Mouse (Mus musculus) forebrain, embryonic 11.5 days (tissue): ENCODE results near the gene Rabgap1. TPM values are rescaled to one million over a fixed set of nuclear protein-coding genes. Genes with fewer than 3 reads are reported as not detected.

ENCODE experiments used
- ATAC-seq: fragments of 200-750 bp; cut with Nextera tagmentation; replicated peaks from 2 replicates; pipeline ENCODE4 v1.8.0; 2017; ENCODE audit warnings: moderate TSS enrichment; ENCODE audit not compliant: low FRiP score
- DNase-seq: peaks from one replicate; pipeline ENCODE4 v3.0.0-alpha.2; 2017; ENCODE audit warnings: low spot score
- H3K27ac ChIP-seq: fragments of 300-500 bp; sonication (generic); 2 replicates; pipeline ENCODE4 v1.5.1; 2014; ENCODE audit warnings: low read depth, low read length
- H3K27me3 ChIP-seq: fragments of 300-500 bp; sonication (generic); 2 replicates; pipeline ENCODE4 v1.6.1; 2014; ENCODE audit warnings: mild to moderate bottlenecking, low read length, mixed read lengths; ENCODE audit not compliant: control insufficient read depth, insufficient read depth
- H3K36me3 ChIP-seq: fragments of 300-500 bp; sonication (generic); 2 replicates; pipeline ENCODE4 v1.6.1; 2014; ENCODE audit warnings: mild to moderate bottlenecking, low read length, moderate library complexity, mixed read lengths; ENCODE audit not compliant: control insufficient read depth, insufficient read depth
- H3K4me1 ChIP-seq: fragments of 300-500 bp; sonication (generic); replicated peaks from 2 replicates; pipeline ENCODE4 v1.6.1; 2014; ENCODE audit warnings: low read length, mixed read lengths; ENCODE audit not compliant: control insufficient read depth, insufficient read depth
- H3K4me2 ChIP-seq: fragments of 300-500 bp; sonication (generic); 2 replicates; pipeline ENCODE4 v1.6.1; 2014; ENCODE audit warnings: low read depth, mild to moderate bottlenecking, low read length, moderate library complexity, mixed read lengths; ENCODE audit not compliant: severe bottlenecking
- H3K4me3 ChIP-seq: fragments of 300-500 bp; sonication (generic); 2 replicates; pipeline ENCODE4 v1.5.1; 2014; ENCODE audit warnings: low read depth, low read length
- H3K9ac ChIP-seq: fragments of 300-500 bp; sonication (generic); 2 replicates; pipeline ENCODE4 v1.6.1; 2014; ENCODE audit warnings: low read length
- H3K9me3 ChIP-seq: fragments of 300-500 bp; sonication (generic); 2 replicates; pipeline ENCODE4 v1.6.1; 2016; ENCODE audit warnings: low read length, mixed read lengths; ENCODE audit not compliant: control insufficient read depth
- WGBS: fragments of 180-500 bp; shearing (Covaris S2); extraction: QIAGEN DNeasy Blood & Tissue Kit; methylation state at CpG from one replicate; pipeline ENCODE4 v1.1.7; 2014; 5-methylcytosine and 5-hydroxymethylcytosine counted together
- polyA plus RNA-seq: library from polyadenylated mRNA; unstranded; fragments of >200 nt; fragmentation: Nextera tagmentation; extraction: Ambion mirVana; gene quantifications from 2 replicates; pipeline ENCODE4 v1.2.1, GENCODE M21; 2014

Gene Rabgap1
- polyA plus RNA-seq, 1 experiment from 2014 or later = 57.5 TPM

GRCm38 (mm10) chr2:37527587-37527986 lies 84.5 kb downstream of the Rabgap1 start:
- no peaks in the 10 kb centered on the region for H3K4me1 ChIP-seq
- ATAC-seq (no peak), DNase-seq (no peak)
- no peak overlapping the region for H3K27ac ChIP-seq
- no peaks in the 10 kb centered on the region for H3K36me3 ChIP-seq
- H3K9ac ChIP-seq = no peak overlapping the region
- no peaks in the 10 kb centered on the region for H3K27me3 ChIP-seq
- H3K4me2 ChIP-seq = no peak overlapping the region
- no peaks in the 10 kb centered on the region for H3K9me3 ChIP-seq
- H3K4me3 ChIP-seq = no peak overlapping the region

GRCm38 (mm10) chr2:37529397-37529796 lies 86.3 kb downstream of the Rabgap1 start:
- DNase-seq (no peak), ATAC-seq (no peak)
- Histone ChIP-seq H3K27me3 (no peaks in the 10 kb centered on the region), H3K4me2 (no peak overlapping the region), H3K9me3 (no peaks in the 10 kb centered on the region), H3K27ac (no peak overlapping the region), H3K4me3 (no peak overlapping the region), H3K9ac (no peak overlapping the region), H3K36me3 (peaks cover 2% of the 10 kb centered on the region; the same call in 1 of the 2 replicates), H3K4me1 (no peaks in the 10 kb centered on the region)
- 95% methylated on average over 2 of the region's 2 CpGs for WGBS

- Histone ChIP-seq H3K27me3 (no peaks in the 10 kb centered on the region), H3K27ac (no peak overlapping the region), H3K9ac (no peak overlapping the region), H3K36me3 (peaks cover 3% of the 10 kb centered on the region; the same call in 1 of the 2 replicates), H3K4me3 (no peak overlapping the region), H3K4me1 (no peaks in the 10 kb centered on the region), H3K9me3 (no peaks in the 10 kb centered on the region), H3K4me2 (no peak overlapping the region)
- DNase-seq (no peak), ATAC-seq (no peak)
- 88% methylated on average over 1 of the region's 1 CpGs for WGBS
Observed at GRCm38 (mm10) chr2:37530766-37531165, 87.7 kb downstream of the Rabgap1 start.

- no peak overlapping the region for H3K4me3 ChIP-seq
- H3K36me3 ChIP-seq = peaks cover 3% of the 10 kb centered on the region; the same call in 1 of the 2 replicates
- DNase-seq (no peak), ATAC-seq (no peak)
- H3K9me3 ChIP-seq = no peaks in the 10 kb centered on the region
- H3K9ac ChIP-seq = no peak overlapping the region
- 88% methylated on average over 3 of the region's 3 CpGs for WGBS
- H3K4me1 ChIP-seq = no peaks in the 10 kb centered on the region
- H3K27ac ChIP-seq = no peak overlapping the region
- no peaks in the 10 kb centered on the region for H3K27me3 ChIP-seq
- H3K4me2 ChIP-seq = no peak overlapping the region
Observed at GRCm38 (mm10) chr2:37531639-37532038, 88.6 kb downstream of the Rabgap1 start.

- Histone ChIP-seq H3K4me2 (no peak overlapping the region), H3K27me3 (no peaks in the 10 kb centered on the region), H3K36me3 (no peaks in the 10 kb centered on the region; the same call in 1 of the 2 replicates), H3K9ac (no peak overlapping the region), H3K4me3 (no peak overlapping the region), H3K27ac (no peak overlapping the region), H3K9me3 (no peaks in the 10 kb centered on the region), H3K4me1 (no peaks in the 10 kb centered on the region)
- DNase-seq (no peak), ATAC-seq (no peak)
- WGBS = 96% methylated on average over 1 of the region's 1 CpGs
Observed at GRCm38 (mm10) chr2:37549346-37550012, 106.4 kb downstream of the Rabgap1 start.

- WGBS = 89% methylated on average over 2 of the region's 2 CpGs
- Histone ChIP-seq H3K27me3 (no peaks in the 10 kb centered on the region), H3K4me2 (no peak overlapping the region), H3K36me3 (peaks cover 7% of the 10 kb centered on the region; the same call in 1 of the 2 replicates), H3K4me3 (no peak overlapping the region), H3K27ac (no peak overlapping the region), H3K9ac (no peak overlapping the region), H3K9me3 (no peaks in the 10 kb centered on the region), H3K4me1 (no peaks in the 10 kb centered on the region)
- ATAC-seq = no peak
- no peak for DNase-seq
Observed at GRCm38 (mm10) chr2:37556366-37556765, 113.3 kb downstream of the Rabgap1 start.

- DNase-seq (no peak), ATAC-seq (no peak)
- Histone ChIP-seq H3K4me2 (no peak overlapping the region), H3K27ac (no peak overlapping the region), H3K36me3 (peaks cover 13% of the 10 kb centered on the region), H3K9me3 (no peaks in the 10 kb centered on the region), H3K9ac (no peak overlapping the region), H3K4me1 (no peaks in the 10 kb centered on the region), H3K4me3 (no peak overlapping the region), H3K27me3 (no peaks in the 10 kb centered on the region)
- WGBS = 79% methylated on average over 2 of the region's 2 CpGs
Observed at GRCm38 (mm10) chr2:37565579-37565978, 122.5 kb downstream of the Rabgap1 start.

- Histone ChIP-seq H3K4me2 (no peak overlapping the region), H3K4me3 (no peak overlapping the region), H3K36me3 (peaks cover 13% of the 10 kb centered on the region), H3K27me3 (no peaks in the 10 kb centered on the region), H3K27ac (no peak overlapping the region), H3K9me3 (no peaks in the 10 kb centered on the region), H3K9ac (no peak overlapping the region), H3K4me1 (no peaks in the 10 kb centered on the region)
- DNase-seq = no peak
- 89% methylated on average over 1 of the region's 1 CpGs for WGBS
- no peak for ATAC-seq
Observed at GRCm38 (mm10) chr2:37566035-37566434, 123.0 kb downstream of the Rabgap1 start.

- no peak overlapping the region for H3K27ac ChIP-seq
- H3K9ac ChIP-seq = no peak overlapping the region
- H3K4me3 ChIP-seq = no peak overlapping the region
- 95% methylated on average over 5 of the region's 5 CpGs for WGBS
- no peak overlapping the region for H3K4me2 ChIP-seq
- no peaks in the 10 kb centered on the region for H3K9me3 ChIP-seq
- H3K36me3 ChIP-seq = peaks cover 5% of the 10 kb centered on the region
- H3K27me3 ChIP-seq = no peaks in the 10 kb centered on the region
- ATAC-seq = no peak
- no peaks in the 10 kb centered on the region for H3K4me1 ChIP-seq
- DNase-seq = no peak
Observed at GRCm38 (mm10) chr2:37569888-37570287, 126.8 kb downstream of the Rabgap1 start.
